Mouse (Mus musculus) neural tube, embryonic 12.5 days (tissue): ENCODE results near the gene Sptlc2. TPM values are rescaled to one million over a fixed set of nuclear protein-coding genes. Genes with fewer than 3 reads are reported as not detected.

Experiments used
- ATAC-seq: fragments of 200-750 bp; cut with Nextera tagmentation; 2 replicates; pipeline ENCODE4 v1.8.0; 2017; ENCODE audit warnings: low read depth, mild to moderate bottlenecking, moderate TSS enrichment, moderate library complexity; ENCODE audit not compliant: low FRiP score
- H3K27ac ChIP-seq: fragments of 300-500 bp; sonication (generic); 2 replicates; pipeline ENCODE4 v1.5.1; 2016
- H3K27me3 ChIP-seq: fragments of 300-500 bp; sonication (generic); replicated peaks from 2 replicates; pipeline ENCODE4 v1.6.1; 2016; ENCODE audit warnings: mild to moderate bottlenecking
- H3K36me3 ChIP-seq: fragments of 300-500 bp; sonication (generic); 2 replicates; pipeline ENCODE4 v1.6.1; 2016; ENCODE audit warnings: mild to moderate bottlenecking
- H3K4me1 ChIP-seq: fragments of 300-500 bp; sonication (generic); 2 replicates; pipeline ENCODE4 v1.6.1; 2016
- H3K4me2 ChIP-seq: fragments of 300-500 bp; sonication (generic); replicated peaks from 2 replicates; pipeline ENCODE4 v1.6.1; 2016; ENCODE audit warnings: mild to moderate bottlenecking
- H3K4me3 ChIP-seq: fragments of 300-500 bp; sonication (generic); 2 replicates; pipeline ENCODE4 v1.5.1; 2016
- H3K9ac ChIP-seq: fragments of 300-500 bp; sonication (generic); 2 replicates; pipeline ENCODE4 v1.6.1; 2016; ENCODE audit warnings: mild to moderate bottlenecking
- H3K9me3 ChIP-seq: fragments of 300-500 bp; sonication (generic); 2 replicates; pipeline ENCODE4 v1.6.1; 2016; ENCODE audit warnings: mild to moderate bottlenecking
- WGBS: fragments of 180-500 bp; shearing (Covaris S2); methylation state at CpG from one replicate; pipeline ENCODE4 v1.1.7; 2016; 5-methylcytosine and 5-hydroxymethylcytosine counted together
- polyA plus RNA-seq: library from polyadenylated mRNA; unstranded; fragments of >200 nt; fragmentation: Nextera tagmentation; extraction: Ambion mirVana; gene quantifications from 2 replicates; pipeline ENCODE4 v1.2.1, GENCODE M21; 2016

Sptlc2 gene
- polyA plus RNA-seq, 1 experiment from 2014 or later = 65.0 TPM

GRCm38 (mm10) chr12:87413179-87413790 is 25.1 kb upstream of the Sptlc2 start:
- no peak overlapping the region for H3K9ac ChIP-seq
- ATAC-seq = peak; percentile 67
- H3K36me3 ChIP-seq = no peaks in the 10 kb centered on the region
- no peak overlapping the region for H3K4me3 ChIP-seq
- H3K27ac ChIP-seq = no peak overlapping the region
- 21% methylated on average over 4 of the region's 4 CpGs for WGBS
- no peaks in the 10 kb centered on the region for H3K27me3 ChIP-seq
- H3K4me2 ChIP-seq = no peak overlapping the region
- H3K4me1 ChIP-seq = no peaks in the 10 kb centered on the region
- H3K9me3 ChIP-seq = no peaks in the 10 kb centered on the region

DNA sequence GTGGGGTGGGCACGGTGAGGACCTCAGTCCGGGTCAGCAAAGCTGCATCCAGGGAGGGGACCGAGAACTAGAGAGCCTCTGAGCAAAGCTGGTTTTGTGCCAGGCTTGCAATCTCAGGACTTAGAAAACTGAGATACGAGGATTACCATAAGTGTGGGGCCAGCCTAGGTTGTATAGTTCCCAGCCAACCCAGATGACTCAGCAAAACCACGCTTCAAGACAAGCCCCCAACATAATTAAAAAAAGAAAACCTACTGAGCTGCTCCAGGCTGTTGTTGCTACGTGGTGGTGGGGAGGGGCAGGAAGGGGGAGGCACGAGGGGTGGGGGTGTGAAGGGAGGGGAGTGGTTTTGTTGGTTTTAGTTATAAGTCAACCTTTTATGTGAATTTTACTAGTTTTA is 22.8 kb upstream of the Sptlc2 start:
- 68% methylated on average over 7 of the region's 7 CpGs for WGBS
- H3K4me1 ChIP-seq = no peaks in the 10 kb centered on the region
- no peak overlapping the region for H3K4me2 ChIP-seq
- no peak overlapping the region for H3K4me3 ChIP-seq
- ATAC-seq = no peak
- no peaks in the 10 kb centered on the region for H3K27me3 ChIP-seq
- no peak overlapping the region for H3K9ac ChIP-seq
- no peaks in the 10 kb centered on the region for H3K9me3 ChIP-seq
- H3K36me3 ChIP-seq = no peaks in the 10 kb centered on the region
- H3K27ac ChIP-seq = no peak overlapping the region

- no peak overlapping the region for H3K27ac ChIP-seq
- H3K4me3 ChIP-seq = no peak overlapping the region
- H3K9ac ChIP-seq = no peak overlapping the region
- no peaks in the 10 kb centered on the region for H3K4me1 ChIP-seq
- 84% methylated on average over 4 of the region's 4 CpGs for WGBS
- no peaks in the 10 kb centered on the region for H3K9me3 ChIP-seq
- no peak for ATAC-seq
- H3K4me2 ChIP-seq = no peak overlapping the region
- H3K27me3 ChIP-seq = no peaks in the 10 kb centered on the region
- H3K36me3 ChIP-seq = no peaks in the 10 kb centered on the region
Measured at GRCm38 (mm10) chr12:87409123-87409522, 21.0 kb upstream of the Sptlc2 start.

- Histone ChIP-seq H3K4me3 (no peak overlapping the region), H3K4me1 (no peaks in the 10 kb centered on the region), H3K27me3 (no peaks in the 10 kb centered on the region), H3K9me3 (no peaks in the 10 kb centered on the region), H3K4me2 (0 out of 2 replicates have a peak overlapping the region, but pooled peaks have one; percentile 4), H3K36me3 (no peaks in the 10 kb centered on the region), H3K27ac (no peak overlapping the region), H3K9ac (no peak overlapping the region)
- ATAC-seq = no peak
- WGBS = 53% methylated on average over 21 of the region's 21 CpGs
Measured at GRCm38 (mm10) chr12:87407869-87408605, 19.9 kb upstream of the Sptlc2 start.

- Histone ChIP-seq H3K4me3 (no peak overlapping the region), H3K9ac (no peak overlapping the region), H3K9me3 (no peaks in the 10 kb centered on the region), H3K27me3 (no peaks in the 10 kb centered on the region), H3K4me2 (no peak overlapping the region), H3K27ac (no peak overlapping the region), H3K4me1 (no peaks in the 10 kb centered on the region), H3K36me3 (no peaks in the 10 kb centered on the region)
- ATAC-seq = no peak
- WGBS = 78% methylated on average over 3 of the region's 3 CpGs
Measured at GRCm38 (mm10) chr12:87405721-87406120, 17.6 kb upstream of the Sptlc2 start.

- no peaks in the 10 kb centered on the region for H3K36me3 ChIP-seq
- H3K27me3 ChIP-seq = no peaks in the 10 kb centered on the region
- no peak overlapping the region for H3K4me3 ChIP-seq
- no peak overlapping the region for H3K4me2 ChIP-seq
- no peak overlapping the region for H3K27ac ChIP-seq
- no peak for ATAC-seq
- H3K9me3 ChIP-seq = no peaks in the 10 kb centered on the region
- 88% methylated on average over 4 of the region's 4 CpGs for whole genome bisulfite sequencing
- H3K4me1 ChIP-seq = no peaks in the 10 kb centered on the region
- H3K9ac ChIP-seq = no peak overlapping the region
Measured at GRCm38 (mm10) chr12:87405165-87405564, 17.0 kb upstream of the Sptlc2 start.

GRCm38 (mm10) chr12:87401883-87402282 is 13.7 kb upstream of the Sptlc2 start:
- H3K9me3 ChIP-seq = no peaks in the 10 kb centered on the region
- no peak overlapping the region for H3K4me3 ChIP-seq
- no peak overlapping the region for H3K27ac ChIP-seq
- H3K36me3 ChIP-seq = no peaks in the 10 kb centered on the region
- no peak overlapping the region for H3K4me2 ChIP-seq
- H3K4me1 ChIP-seq = no peaks in the 10 kb centered on the region
- no peak overlapping the region for H3K9ac ChIP-seq
- WGBS = 68% methylated on average over 6 of the region's 6 CpGs
- no peaks in the 10 kb centered on the region for H3K27me3 ChIP-seq
- no peak for ATAC-seq

GRCm38 (mm10) chr12:87399119-87399819 is 11.1 kb upstream of the Sptlc2 start:
- H3K27ac ChIP-seq = no peak overlapping the region
- no peak for ATAC-seq
- no peaks in the 10 kb centered on the region for H3K27me3 ChIP-seq
- no peaks in the 10 kb centered on the region for H3K36me3 ChIP-seq
- H3K9ac ChIP-seq = no peak overlapping the region
- no peaks in the 10 kb centered on the region for H3K4me1 ChIP-seq
- 89% methylated on average over 10 of the region's 10 CpGs for WGBS
- H3K9me3 ChIP-seq = no peaks in the 10 kb centered on the region
- no peak overlapping the region for H3K4me2 ChIP-seq
- H3K4me3 ChIP-seq = no peak overlapping the region

- Histone ChIP-seq H3K27me3 (no peaks in the 10 kb centered on the region), H3K27ac (no peak overlapping the region), H3K4me1 (no peaks in the 10 kb centered on the region), H3K4me2 (no peak overlapping the region), H3K4me3 (no peak overlapping the region), H3K36me3 (no peaks in the 10 kb centered on the region), H3K9me3 (no peaks in the 10 kb centered on the region), H3K9ac (no peak overlapping the region)
- no peak for ATAC-seq
- 76% methylated on average over 4 of the region's 4 CpGs for WGBS
Measured at GRCm38 (mm10) chr12:87397811-87398417, 9.8 kb upstream of the Sptlc2 start.

- ATAC-seq = no peak
- no peaks in the 10 kb centered on the region for H3K4me1 ChIP-seq
- no peaks in the 10 kb centered on the region for H3K27me3 ChIP-seq
- H3K9ac ChIP-seq = no peak overlapping the region
- H3K9me3 ChIP-seq = no peaks in the 10 kb centered on the region
- no peak overlapping the region for H3K4me2 ChIP-seq
- WGBS = 89% methylated on average over 4 of the region's 4 CpGs
- H3K4me3 ChIP-seq = no peak overlapping the region
- H3K27ac ChIP-seq = no peak overlapping the region
- H3K36me3 ChIP-seq = no peaks in the 10 kb centered on the region
Measured at GRCm38 (mm10) chr12:87397126-87397525, 9.0 kb upstream of the Sptlc2 start.

- Histone ChIP-seq H3K4me1 (no peaks in the 10 kb centered on the region), H3K9me3 (no peaks in the 10 kb centered on the region), H3K36me3 (no peaks in the 10 kb centered on the region), H3K9ac (no peak overlapping the region), H3K27me3 (no peaks in the 10 kb centered on the region), H3K4me2 (no peak overlapping the region), H3K4me3 (no peak overlapping the region), H3K27ac (no peak overlapping the region)
- ATAC-seq = no peak
- 88% methylated on average over 6 of the region's 6 CpGs for WGBS
Measured at GRCm38 (mm10) chr12:87394316-87394715, 6.2 kb upstream of the Sptlc2 start.

GRCm38 (mm10) chr12:87393447-87394145 is 5.4 kb upstream of the Sptlc2 start:
- no peak overlapping the region for H3K4me3 ChIP-seq
- H3K4me1 ChIP-seq = no peaks in the 10 kb centered on the region
- H3K27me3 ChIP-seq = no peaks in the 10 kb centered on the region
- H3K27ac ChIP-seq = no peak overlapping the region
- H3K4me2 ChIP-seq = no peak overlapping the region
- H3K9me3 ChIP-seq = no peaks in the 10 kb centered on the region
- WGBS = 88% methylated on average over 4 of the region's 4 CpGs
- no peak overlapping the region for H3K9ac ChIP-seq
- ATAC-seq = no peak
- no peaks in the 10 kb centered on the region for H3K36me3 ChIP-seq
